23 mouse cellular contexts compared by ENCODE assay signal in the genomic region with DNA sequence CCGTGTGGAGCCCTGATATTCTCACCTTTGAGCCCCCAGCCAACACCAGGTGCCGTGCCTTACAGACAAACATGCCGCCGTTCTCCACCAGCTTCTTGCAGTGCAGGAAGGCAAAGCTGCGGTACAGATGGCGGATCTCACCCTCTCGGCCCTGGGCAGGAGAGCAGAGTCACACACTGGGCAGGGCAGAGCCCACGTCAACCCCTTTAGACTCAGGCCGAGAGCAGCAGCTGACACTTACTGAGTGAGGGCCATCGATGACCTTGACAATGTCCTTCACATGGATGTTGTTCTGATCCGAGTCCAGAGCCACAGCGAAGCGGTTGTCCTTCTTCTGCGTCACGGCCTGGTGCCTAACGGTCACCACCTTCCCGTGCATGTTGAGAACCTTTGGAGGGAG. TPM values are rescaled to one million over a fixed set of nuclear protein-coding genes. Genes with fewer than 3 reads are reported as not detected.
"Had no signal": no experiment of that assay in that cellular context is flagged by ENCODE, and none has a peak within 500 bp of the region (broad histone marks: within the 10 kb centered on the region; RNA-seq: fewer than 3 reads in every experiment).

No protein-coding gene starts in this region.

- H3K27ac ChIP-seq: left cerebral cortex, adult 2 months; liver, embryonic 13.5 days; macrophage; midbrain, embryonic 12.5 days; midbrain, embryonic 15.5 days; neural tube, embryonic 12.5 days; neural tube, embryonic 15.5 days; stomach, postnatal 0 days had no signal

- DNase-seq: kidney, postnatal 14 days; layer of hippocampus, postnatal 36 days; liver, embryonic 13.5 days; lung, embryonic 14.5 days; right cerebral cortex, adult 18-20 months; right cerebral cortex, postnatal 14 days; right cerebral cortex, postnatal 4 days; thymus, adult 2 months; thymus, postnatal 14 days; thymus, postnatal 4 days had no signal

- H3K4me1 ChIP-seq: midbrain, embryonic 12.5 days; midbrain, embryonic 15.5 days; neural tube, embryonic 12.5 days; neural tube, embryonic 15.5 days had no signal

- H3K4me2 ChIP-seq: liver, embryonic 13.5 days; lung, embryonic 14.5 days; midbrain, embryonic 12.5 days; midbrain, embryonic 15.5 days; neural tube, embryonic 12.5 days; neural tube, embryonic 15.5 days had no signal

- H3K9ac ChIP-seq: liver, embryonic 13.5 days; lung, embryonic 14.5 days; midbrain, embryonic 12.5 days; midbrain, embryonic 15.5 days; neural tube, embryonic 12.5 days; neural tube, embryonic 15.5 days had no signal

- ATAC-seq: lung, postnatal 0 days; midbrain, embryonic 15.5 days had no signal

- H3K9me3 ChIP-seq: liver, embryonic 13.5 days; midbrain, embryonic 12.5 days; midbrain, embryonic 15.5 days; neural tube, embryonic 12.5 days; neural tube, embryonic 15.5 days had no signal

- H3K27me3 ChIP-seq: liver, embryonic 13.5 days; midbrain, embryonic 12.5 days; midbrain, embryonic 15.5 days; neural tube, embryonic 12.5 days; neural tube, embryonic 15.5 days had no signal

- H3K4me3 ChIP-seq: left cerebral cortex, adult 2 months; liver, embryonic 13.5 days; midbrain, embryonic 12.5 days; midbrain, embryonic 15.5 days; neural tube, embryonic 12.5 days; neural tube, embryonic 15.5 days had no signal

RNA-seq across cellular contexts. Expression of a gene that starts 16.7 kb away (rescaled TPM):
- total RNA-seq: liver, adult 2 months; megakaryocyte, adult 5-6 weeks had no signal
- polyA plus RNA-seq: liver, adult 2 months; liver, embryonic 16.5 days; macrophage had no signal

RNA-seq across cellular contexts. Expression of a gene that starts 27.7 kb away (rescaled TPM):
- total RNA-seq: liver, adult 2 months; megakaryocyte, adult 5-6 weeks had no signal
- polyA plus RNA-seq: large intestine, adult 2 months; limb, embryonic 11.5 days; liver, adult 2 months; liver, embryonic 13.5 days; liver, embryonic 16.5 days; lung, embryonic 14.5 days; macrophage had no signal
